Mouse (Mus musculus): ENCODE results near the gene Plxnb3.
"Not testable (repeated sequence)": the region's sequence is repeated elsewhere in the genome, so short reads cannot be mapped to it uniquely, and the experiment has no call there.

The Plxnb3 gene

GRCm38 (mm10) chrX:73756334-73757140 lies at the start of gene Plxnb3:
Gene Plxnb3 (plus strand): TSS chrX:73757090.
- POLR2A ChIA-PET = interaction anchor here in 3 of 4 experiments (0.5 to 1.6 kb wide), 6 partner anchors 9 to 252 kb away, joined by 3 to 7 read pairs (median 3); no protein-coding TSS in a partner anchor
- CTCF ChIA-PET = interaction anchor here in 1 of 4 experiments (1.3 kb wide), 1 partner anchor 19 kb away, joined by 5 read pairs; no protein-coding TSS in a partner anchor

GRCm38 (mm10) chrX:73715476-73716108 lies 41.3 kb upstream of the Plxnb3 start:
- ChIA-PET POLR2A (interaction anchor here (0.5 to 4.0 kb wide), 83 partner anchors 9 to 714 kb away, joined by 3 to 28 read pairs (median 5); partner anchors contain the start of genes Haus7 (in 2 of the 4), Hcfc1 (in 2 of the 4), Idh3g (in 2 of the 4) and Ssr4 (in 2 of the 4)), CTCF (interaction anchor here (0.6 to 1.8 kb wide), 12 partner anchors 9 to 74 kb away, joined by 3 to 10 read pairs (median 3); no protein-coding TSS in a partner anchor)

- CTCF ChIA-PET = interaction anchor here (0.6 to 1.8 kb wide), 10 partner anchors 8 to 81 kb away, joined by 3 to 10 read pairs (median 3); no protein-coding TSS in a partner anchor
Observed at GRCm38 (mm10) chrX:73716109-73716661, 40.7 kb upstream of the Plxnb3 start, which contains the start of the genes Bcap31 and Abcd1. Gene Bcap31 (minus strand): TSS chrX:73716175. Gene Abcd1 (plus strand): TSS chrX:73716597.

GRCm38 (mm10) chrX:73716709-73717545 lies 40.0 kb upstream of the Plxnb3 start:
- CTCF ChIA-PET = interaction anchor here in 1 of 4 experiments (0.6 to 1.8 kb wide), 6 partner anchors 22 to 80 kb away, joined by 3 to 10 read pairs (median 3); no protein-coding TSS in a partner anchor

More at GRCm38 (mm10) chrX:73716109-73716661, 40.7 kb upstream of the Plxnb3 start, which contains the start of the genes Bcap31 and Abcd1:
- POLR2A ChIA-PET = interaction anchor here (0.5 to 4.0 kb wide), 80 partner anchors 9 to 713 kb away, joined by 3 to 28 read pairs (median 5); partner anchors contain the start of genes Haus7 (in 2 of the 4), Hcfc1 (in 2 of the 4), Idh3g (in 2 of the 4) and Ssr4 (in 2 of the 4)

GRCm38 (mm10) chrX:73717667-73718066 lies 39.2 kb upstream of the Plxnb3 start:
- POLR2A ChIA-PET = interaction anchor here in 3 of 4 experiments (0.6 to 5.1 kb wide), 16 partner anchors 16 to 244 kb away, joined by 3 to 25 read pairs (median 4); partner anchors contain the start of genes Renbp (in 2 of the 3), Idh3g (in 1 of the 3), Plxnb3 (in 1 of the 3) and Srpk3 (in 1 of the 3)
- CTCF ChIA-PET = no interaction called here

More at GRCm38 (mm10) chrX:73716709-73717545, 40.0 kb upstream of the Plxnb3 start:
- POLR2A ChIA-PET = interaction anchor here in 3 of 4 experiments (0.6 to 5.1 kb wide), 62 partner anchors 10 to 712 kb away, joined by 3 to 28 read pairs (median 6); partner anchors contain the start of genes Hcfc1 (in 2 of the 3), Idh3g (in 2 of the 3), Ssr4 (in 2 of the 3) and Arhgap4 (in 1 of the 3)

GRCm38 (mm10) chrX:73718271-73718670 lies 38.6 kb upstream of the Plxnb3 start:
- ChIA-PET CTCF (no interaction called here), POLR2A (interaction anchor here in 2 of 4 experiments (0.7 to 5.1 kb wide), 11 partner anchors 15 to 212 kb away, joined by 3 to 25 read pairs (median 4); partner anchors contain the start of genes Renbp (in 2 of the 2), Idh3g (in 1 of the 2), Plxnb3 (in 1 of the 2) and Srpk3 (in 1 of the 2))

- POLR2A ChIA-PET = interaction anchor here in 2 of 4 experiments (1.2 to 5.1 kb wide), 4 partner anchors 14 to 212 kb away, joined by 3 to 24 read pairs (median 4); partner anchors contain the start of gene Renbp (in 1 of the 2)
- CTCF ChIA-PET = no interaction called here
Observed at GRCm38 (mm10) chrX:73718686-73719362, 38.1 kb upstream of the Plxnb3 start.

- ChIA-PET POLR2A (interaction anchor here in 1 of 4 experiments (0.9 to 1.2 kb wide), 2 partner anchors 44 to 236 kb away, joined by 3 to 4 read pairs; no protein-coding TSS in a partner anchor), CTCF (no interaction called here)
Observed at GRCm38 (mm10) chrX:73730908-73731307, 26.0 kb upstream of the Plxnb3 start.

- ChIA-PET CTCF (interaction anchor here in 2 of 4 experiments (0.7 to 1.4 kb wide), 4 partner anchors 11 to 22 kb away, joined by 3 to 5 read pairs (median 4); partner anchors contain the start of genes Abcd1 (in 1 of the 2) and Bcap31 (in 1 of the 2)), POLR2A (interaction anchor here in 3 of 4 experiments (0.6 to 4.3 kb wide), 27 partner anchors 8 to 235 kb away, joined by 3 to 28 read pairs (median 5); partner anchors contain the start of genes Abcd1 (in 2 of the 3), Bcap31 (in 2 of the 3), Idh3g (in 1 of the 3) and Renbp (in 1 of the 3))
Observed at GRCm38 (mm10) chrX:73738155-73738554, 18.7 kb upstream of the Plxnb3 start.

- POLR2A ChIA-PET = interaction anchor here (0.6 to 4.3 kb wide), 9 partner anchors 22 to 67 kb away, joined by 3 to 22 read pairs (median 5); partner anchors contain the start of genes Abcd1 (in 2 of the 4), Bcap31 (in 1 of the 4), Idh3g (in 1 of the 4) and Ssr4 (in 1 of the 4)
Observed at GRCm38 (mm10) chrX:73739151-73739550, 17.7 kb upstream of the Plxnb3 start.

GRCm38 (mm10) chrX:73739841-73740240 lies 17.0 kb upstream of the Plxnb3 start:
- CTCF ChIA-PET = not testable (repeated sequence)

More at GRCm38 (mm10) chrX:73739151-73739550, 17.7 kb upstream of the Plxnb3 start:
- CTCF ChIA-PET = interaction anchor here in 1 of 4 experiments (1.4 kb wide), 1 partner anchor 23 kb away, joined by 3 read pairs; the partner anchor contains the start of genes Abcd1 and Bcap31

GRCm38 (mm10) chrX:73744774-73745481 lies 12.0 kb upstream of the Plxnb3 start:
- ChIA-PET CTCF (interaction anchor here in 1 of 4 experiments (0.6 kb wide), 1 partner anchor 60 kb away, joined by 3 read pairs; no protein-coding TSS in a partner anchor), POLR2A (interaction anchor here in 2 of 4 experiments (0.7 to 3.5 kb wide), 14 partner anchors 8 to 195 kb away, joined by 3 to 28 read pairs (median 4); partner anchors contain the start of genes Abcd1 (in 2 of the 2), Bcap31 (in 2 of the 2) and Renbp (in 1 of the 2))

More at GRCm38 (mm10) chrX:73739841-73740240, 17.0 kb upstream of the Plxnb3 start:
- POLR2A ChIA-PET = interaction anchor here in 2 of 4 experiments (0.6 to 4.3 kb wide), 3 partner anchors 24 to 46 kb away, joined by 4 to 22 read pairs (median 11); partner anchors contain the start of genes Abcd1 (in 1 of the 2), Bcap31 (in 1 of the 2), Idh3g (in 1 of the 2) and Ssr4 (in 1 of the 2)

GRCm38 (mm10) chrX:73748977-73749376 lies 7.9 kb upstream of the Plxnb3 start:
- ChIA-PET CTCF (interaction anchor here in 3 of 4 experiments (0.6 to 1.4 kb wide), 7 partner anchors 10 to 77 kb away, joined by 3 to 5 read pairs (median 3); no protein-coding TSS in a partner anchor), POLR2A (interaction anchor here in 3 of 4 experiments (0.6 to 1.6 kb wide), 9 partner anchors 11 to 77 kb away, joined by 3 to 13 read pairs (median 3); partner anchors contain the start of genes Abcd1 (in 1 of the 3) and Bcap31 (in 1 of the 3))

- ChIA-PET POLR2A (interaction anchor here in 2 of 4 experiments (1.0 to 1.6 kb wide), 7 partner anchors 13 to 43 kb away, joined by 3 to 5 read pairs (median 4); partner anchors contain the start of genes Abcd1 (in 2 of the 2), Bcap31 (in 2 of the 2), Idh3g (in 1 of the 2) and Srpk3 (in 1 of the 2)), CTCF (interaction anchor here in 1 of 4 experiments (0.8 kb wide), 1 partner anchor 9 kb away, joined by 3 read pairs; no protein-coding TSS in a partner anchor)
Observed at GRCm38 (mm10) chrX:73758611-73759290, 1.9 kb downstream of the Plxnb3 start.

Measured in embryonic stem cell, embryonic (primary cell).